Mouse (Mus musculus) CH12.LX (cell line): ENCODE measurements around the gene Cdk14.

Experiments
- CTCF ChIP-seq, 2 experiments: IDR thresholded peaks in 1 of 2; conservative IDR thresholded peaks in 1 of 2; 2 replicates each; pipeline ENCODE4 v1.5.1; 2011 to 2012; ENCODE audit warnings: low read depth in 2 of 2, low read length in 2 of 2, improper control_type of control experiment in 1 of 2, inconsistent platforms in 1 of 2, mild to moderate bottlenecking in 1 of 2, moderate library complexity in 1 of 2
- ELF1 ChIP-seq: IDR thresholded peaks from 2 replicates; pipeline ENCODE4 v1.6.1; 2014; ENCODE audit warnings: low read depth, mild to moderate bottlenecking, inconsistent platforms, low read length, improper control_type of control experiment
- JUND ChIP-seq: conservative IDR thresholded peaks from 2 replicates; pipeline ENCODE4 v1.6.1; 2011; ENCODE audit warnings: low read depth, low read length, improper control_type of control experiment
- MAZ ChIP-seq: IDR thresholded peaks from 2 replicates; pipeline ENCODE4 v1.6.1; 2012; ENCODE audit warnings: low read depth, mild to moderate bottlenecking, inconsistent platforms, low read length, improper control_type of control experiment, moderate library complexity
- MEF2A ChIP-seq: IDR thresholded peaks from 2 replicates; pipeline ENCODE4 v1.6.1; 2014; ENCODE audit warnings: low read depth, mild to moderate bottlenecking, inconsistent platforms, low read length, improper control_type of control experiment, borderline replicate concordance
- MYC ChIP-seq: IDR thresholded peaks from 2 replicates; pipeline ENCODE4 v1.6.1; 2011; ENCODE audit warnings: low read depth, mild to moderate bottlenecking, improper control_type of control experiment, low read length
- PAX5 ChIP-seq: IDR thresholded peaks from 2 replicates; pipeline ENCODE4 v1.6.1; 2012; ENCODE audit warnings: low read length, inconsistent platforms, mixed read lengths
- POLR2A ChIP-seq: IDR thresholded peaks from 2 replicates; pipeline ENCODE4 v1.6.1; 2011; ENCODE audit warnings: low read depth, mild to moderate bottlenecking, improper control_type of control experiment, low read length
- RCOR1 ChIP-seq: conservative IDR thresholded peaks from 2 replicates; pipeline ENCODE4 v1.6.1; 2012; ENCODE audit warnings: low read depth, mild to moderate bottlenecking, inconsistent platforms, low read length, improper control_type of control experiment
- SIN3A ChIP-seq: IDR thresholded peaks from 2 replicates; pipeline ENCODE4 v1.6.1; 2012; ENCODE audit warnings: low read length, improper control_type of control experiment, inconsistent platforms
- TBP ChIP-seq: conservative IDR thresholded peaks from 2 replicates; pipeline ENCODE4 v1.6.1; 2011; ENCODE audit warnings: low read depth, low read length, improper control_type of control experiment
- USF1 ChIP-seq: IDR thresholded peaks from 2 replicates; pipeline ENCODE4 v1.6.1; 2014; ENCODE audit warnings: low read depth, mild to moderate bottlenecking, inconsistent platforms, low read length, improper control_type of control experiment
- ZC3H11A ChIP-seq: IDR thresholded peaks from 2 replicates; pipeline ENCODE4 v1.6.1; 2012; ENCODE audit warnings: low read depth, mild to moderate bottlenecking, inconsistent platforms, low read length, improper control_type of control experiment
- ZMIZ1 ChIP-seq: IDR thresholded peaks from 2 replicates; pipeline ENCODE4 v1.6.1; 2012; ENCODE audit warnings: low read depth, mild to moderate bottlenecking, inconsistent platforms, low read length, improper control_type of control experiment

DNA sequence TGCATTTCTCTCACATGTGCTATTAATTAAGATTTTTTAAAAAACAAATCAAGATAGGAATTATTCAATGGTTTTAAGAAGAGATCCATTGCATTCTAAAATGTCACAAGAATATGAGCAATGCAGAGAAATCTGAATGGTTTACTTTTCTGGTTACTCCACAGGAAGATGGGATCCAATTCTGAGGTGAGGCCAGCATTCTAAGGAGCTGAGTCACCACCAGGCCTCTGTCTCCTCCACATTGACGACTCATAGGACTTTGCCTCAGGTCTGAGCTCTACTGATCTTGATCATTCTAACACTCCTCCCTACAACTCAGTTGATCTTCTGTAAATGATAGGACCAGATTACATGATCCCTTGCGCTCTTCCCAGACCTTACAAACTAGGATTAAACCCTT, 239.4 kb downstream of the Cdk14 start:
- no peak for TF ChIP-seq JUND
- no peak for TF ChIP-seq CTCF (conservative IDR thresholded peaks at IDR 0.05 in 1 of 2, IDR thresholded peaks at IDR 0.05 in 1 of 2; ENCODE audit: low read depth in 2 of 2, low read length in 2 of 2)
- no peak for TF ChIP-seq PAX5
- TF ChIP-seq ELF1: no peak
- no peak for TF ChIP-seq MYC
- no peak for TF ChIP-seq ZMIZ1
- TF ChIP-seq POLR2A: no peak
- TF ChIP-seq RCOR1: no peak
- no peak for TF ChIP-seq ZC3H11A
- TF ChIP-seq SIN3A: no peak
- no peak for TF ChIP-seq USF1
- no peak for TF ChIP-seq MAZ
- TF ChIP-seq MEF2A: no peak
- no peak for TF ChIP-seq TBP
